Mouse (Mus musculus) cerebellum, adult 2 months (tissue): Measurements from ENCODE around the gene Cab39l.

Experiments used
- CTCF ChIP-seq: fragments of 200-500 bp; IDR thresholded peaks from 2 replicates; pipeline ENCODE4 v1.5.1; 2011; ENCODE audit warnings: low read depth, mild to moderate bottlenecking, control low read depth, low read length, moderate library complexity, borderline replicate concordance; ENCODE audit not compliant: insufficient read depth
- POLR2A ChIP-seq: fragments of 200-500 bp; IDR thresholded peaks from 2 replicates; pipeline ENCODE4 v1.6.1; 2011; ENCODE audit warnings: low read length, control low read depth, borderline replicate concordance; ENCODE audit not compliant: insufficient read depth

DNA sequence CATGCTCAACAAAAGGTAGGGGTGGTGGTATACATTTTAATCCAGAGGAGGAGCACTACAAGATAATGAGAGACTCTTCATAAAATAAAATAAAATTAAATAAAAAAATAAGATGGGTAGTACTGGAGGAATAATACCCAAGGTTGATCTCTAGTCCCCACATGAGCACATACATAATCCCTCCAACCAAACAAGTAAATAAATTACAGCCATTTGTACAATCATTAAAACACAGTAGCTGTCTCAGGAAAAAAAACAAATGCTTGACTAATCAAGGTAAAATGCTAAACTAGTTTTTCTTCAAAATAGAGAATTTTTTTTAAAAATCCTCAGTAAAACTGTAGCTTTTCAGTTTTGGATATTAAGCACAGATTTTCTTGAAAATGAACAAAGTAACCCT, 5.6 kb upstream of the Cab39l start:
- TF ChIP-seq CTCF (no peak), POLR2A (no peak)
